Mouse (Mus musculus) brain, embryonic 14.5 days (tissue): ENCODE results near the gene Zfyve9.

ENCODE experiments used
- CTCF ChIP-seq: fragments of 200-500 bp; IDR thresholded peaks from 2 replicates; pipeline ENCODE4 v1.5.1; 2012; ENCODE audit warnings: inconsistent platforms, mild to moderate bottlenecking, moderate library complexity, borderline replicate concordance; ENCODE audit not compliant: insufficient read depth, insufficient read length; ENCODE audit errors: extremely low read depth
- POLR2A ChIP-seq: fragments of 200-500 bp; IDR thresholded peaks from 2 replicates; pipeline ENCODE4 v1.6.1; 2012; ENCODE audit warnings: mild to moderate bottlenecking, inconsistent platforms, borderline replicate concordance; ENCODE audit not compliant: poor library complexity, insufficient read depth, insufficient read length, severe bottlenecking; ENCODE audit errors: extremely low read depth

- TF ChIP-seq CTCF (no peak), POLR2A (no peak)
These were observed 169.7 kb downstream of the Zfyve9 start for GRCm38 (mm10) chr4:108610935-108611334.
